Mouse (Mus musculus): ENCODE data around the gene Grm1. TPM values are rescaled to one million over a fixed set of nuclear protein-coding genes. Genes with fewer than 3 reads are reported as not detected.

Grm1 gene
- polyA plus RNA-seq, 2 experiments = not detected

DNA sequence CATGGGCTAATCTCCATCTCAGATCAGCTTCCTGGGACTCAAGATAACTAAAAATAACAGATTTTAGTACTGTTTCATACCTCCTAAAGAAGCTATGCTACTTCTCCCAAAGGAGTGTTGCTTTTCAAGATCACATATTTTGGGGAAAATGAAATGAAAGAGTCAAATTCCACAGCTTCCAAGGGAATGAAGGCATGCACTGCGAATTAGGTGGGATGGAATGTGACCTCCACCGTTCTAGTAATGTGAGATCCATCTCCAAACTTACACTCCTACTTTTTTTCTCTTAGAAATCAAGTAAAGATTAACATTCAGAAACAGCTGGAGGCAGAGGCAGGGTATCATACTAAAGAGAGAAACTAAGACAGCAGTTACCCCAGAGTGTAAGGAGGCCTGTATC, 49.9 kb downstream of the Grm1 start:
- Histone ChIP-seq H3K9ac (replicated peaks) (no peak overlapping the region), H3K9me3 (ENCODE audit: control insufficient read depth, low read length) (no peaks in the 10 kb centered on the region), H3K27me3 (ENCODE audit: control insufficient read depth, insufficient read depth, low read length) (no peaks in the 10 kb centered on the region), H3K4me1 (replicated peaks; ENCODE audit: control insufficient read depth in 2 of 2, insufficient read depth in 2 of 2, low read length in 1 of 2) (no peaks in the 10 kb centered on the region), H3K4me2 (ENCODE audit: low read depth) (no peak overlapping the region), H3K4me3 (ENCODE audit: insufficient read depth in 1 of 2, low read depth in 2 of 2, low read length in 2 of 2) (no peak overlapping the region), H3K27ac (no peak overlapping the region), H3K36me3 (replicated peaks; ENCODE audit: control insufficient read depth, insufficient read depth, low read depth) (no peaks in the 10 kb centered on the region)
- 56% methylated on average over 2 of the region's 2 CpGs for WGBS (ENCODE audit: insufficient replicate concordance)
- no peak for ATAC-seq (ENCODE audit: insufficient read depth)
- DNase-seq (ENCODE audit: low read depth in 3 of 3, low spot score in 3 of 3) = no peak
- no peak for TF ChIP-seq CTCF (IDR thresholded peaks at IDR 0.05; ENCODE audit: low read depth)
- no peak for TF ChIP-seq EP300 (IDR thresholded peaks at IDR 0.05; ENCODE audit: low read depth)

- DNase-seq (ENCODE audit: low read depth in 3 of 3, low spot score in 3 of 3) (no peak), ATAC-seq (ENCODE audit: insufficient read depth) (no peak)
Measured at GRCm38 (mm10) chr10:11025764-11026518, 56.2 kb downstream of the Grm1 start.

DNA sequence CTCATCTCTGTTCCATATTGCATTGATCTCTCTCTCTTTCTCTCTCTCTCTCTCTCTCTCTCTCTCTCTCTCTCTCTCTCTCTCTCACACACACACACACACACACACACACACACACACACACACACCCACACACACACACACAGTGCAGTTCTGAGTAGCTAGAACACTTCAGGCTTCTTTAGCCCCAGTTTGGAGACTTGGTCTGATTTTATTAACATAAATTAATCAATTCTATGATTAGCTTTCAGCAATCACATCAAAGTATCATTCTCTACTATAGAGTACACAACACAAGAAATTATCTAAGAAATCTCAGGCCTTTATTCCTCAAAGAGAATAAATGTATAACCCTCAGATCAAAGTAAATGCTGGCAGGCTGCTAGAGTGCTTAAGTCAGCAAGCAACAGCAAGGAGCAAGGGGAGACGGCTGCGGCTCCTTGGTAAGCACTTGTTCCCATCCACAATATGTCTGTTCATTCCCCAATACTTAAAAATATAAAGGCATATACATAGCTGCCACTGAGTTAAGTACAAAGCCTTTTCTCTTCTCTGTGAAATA, 63.1 kb downstream of the Grm1 start:
- DNase-seq (ENCODE audit: low read depth in 3 of 3, low spot score in 3 of 3) (no peak), ATAC-seq (ENCODE audit: insufficient read depth) (no peak)
- H3K4me1 ChIP-seq (replicated peaks; ENCODE audit: control insufficient read depth in 2 of 2, insufficient read depth in 2 of 2, low read length in 1 of 2) = no peaks in the 10 kb centered on the region
- no peak overlapping the region for H3K9ac ChIP-seq (replicated peaks)
- no peaks in the 10 kb centered on the region for H3K36me3 ChIP-seq (replicated peaks; ENCODE audit: control insufficient read depth, insufficient read depth, low read depth)
- H3K4me3 ChIP-seq (ENCODE audit: insufficient read depth in 1 of 2, low read depth in 2 of 2, low read length in 2 of 2) = no peak overlapping the region
- H3K27me3 ChIP-seq (ENCODE audit: control insufficient read depth, insufficient read depth, low read length) = no peaks in the 10 kb centered on the region
- no peak overlapping the region for H3K27ac ChIP-seq
- H3K4me2 ChIP-seq (ENCODE audit: low read depth) = no peak overlapping the region
- no peaks in the 10 kb centered on the region for H3K9me3 ChIP-seq (ENCODE audit: control insufficient read depth, low read length)
- TF ChIP-seq EP300 (IDR thresholded peaks at IDR 0.05; ENCODE audit: low read depth) = no peak
- TF ChIP-seq CTCF (IDR thresholded peaks at IDR 0.05; ENCODE audit: low read depth) = no peak
- WGBS (ENCODE audit: insufficient replicate concordance) = 57% methylated on average over 2 of the region's 2 CpGs

More at GRCm38 (mm10) chr10:11025764-11026518, 56.2 kb downstream of the Grm1 start:
- Histone ChIP-seq H3K4me2 (ENCODE audit: low read depth) (no peak overlapping the region), H3K4me1 (replicated peaks; ENCODE audit: control insufficient read depth in 2 of 2, insufficient read depth in 2 of 2, low read length in 1 of 2) (no peaks in the 10 kb centered on the region), H3K9ac (replicated peaks) (no peak overlapping the region), H3K9me3 (ENCODE audit: control insufficient read depth, low read length) (no peaks in the 10 kb centered on the region), H3K4me3 (ENCODE audit: insufficient read depth in 1 of 2, low read depth in 2 of 2, low read length in 2 of 2) (no peak overlapping the region), H3K36me3 (replicated peaks; ENCODE audit: control insufficient read depth, insufficient read depth, low read depth) (no peaks in the 10 kb centered on the region), H3K27me3 (ENCODE audit: control insufficient read depth, insufficient read depth, low read length) (no peaks in the 10 kb centered on the region), H3K27ac (no peak overlapping the region)
- 42% methylated on average over 6 of the region's 6 CpGs for WGBS (ENCODE audit: insufficient replicate concordance)
- TF ChIP-seq CTCF (IDR thresholded peaks at IDR 0.05; ENCODE audit: low read depth) = no peak
- no peak for TF ChIP-seq EP300 (IDR thresholded peaks at IDR 0.05; ENCODE audit: low read depth)

DNA sequence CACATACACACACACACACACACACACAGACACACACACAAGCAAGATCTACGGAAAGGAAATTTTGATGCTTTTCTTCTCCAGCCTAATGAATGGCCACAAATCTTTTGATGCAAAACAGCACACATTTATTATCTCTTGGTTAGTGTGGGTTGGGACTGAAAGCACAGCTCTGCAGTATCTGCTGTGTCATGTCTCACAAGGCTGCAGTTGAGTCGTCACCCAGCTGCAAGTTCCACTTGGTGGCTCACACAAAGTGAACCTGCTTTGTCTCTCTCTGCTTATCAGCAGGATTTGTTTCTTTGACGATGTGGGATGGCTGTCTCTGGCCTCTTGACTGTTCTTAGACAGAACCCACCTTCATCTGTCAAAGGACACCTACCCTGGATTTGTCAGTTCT, 68.5 kb downstream of the Grm1 start:
- Histone ChIP-seq H3K27me3 (ENCODE audit: control insufficient read depth, insufficient read depth, low read length) (no peaks in the 10 kb centered on the region), H3K36me3 (replicated peaks; ENCODE audit: control insufficient read depth, insufficient read depth, low read depth) (no peaks in the 10 kb centered on the region), H3K4me1 (replicated peaks; ENCODE audit: control insufficient read depth in 2 of 2, insufficient read depth in 2 of 2, low read length in 1 of 2) (no peaks in the 10 kb centered on the region; a peak in 1 of 4 replicates), H3K9me3 (ENCODE audit: control insufficient read depth, low read length) (no peaks in the 10 kb centered on the region), H3K27ac (no peak overlapping the region), H3K4me3 (ENCODE audit: insufficient read depth in 1 of 2, low read depth in 2 of 2, low read length in 2 of 2) (no peak overlapping the region), H3K4me2 (ENCODE audit: low read depth) (no peak overlapping the region), H3K9ac (replicated peaks) (no peak overlapping the region)
- ATAC-seq (ENCODE audit: insufficient read depth) = no peak
- TF ChIP-seq CTCF (IDR thresholded peaks at IDR 0.05; ENCODE audit: low read depth) (no peak), EP300 (IDR thresholded peaks at IDR 0.05; ENCODE audit: low read depth) (no peak)
- 36% methylated on average over 3 of the region's 3 CpGs for WGBS (ENCODE audit: insufficient replicate concordance)
- DNase-seq (ENCODE audit: low read depth in 3 of 3, low spot score in 3 of 3) = no peak

DNA sequence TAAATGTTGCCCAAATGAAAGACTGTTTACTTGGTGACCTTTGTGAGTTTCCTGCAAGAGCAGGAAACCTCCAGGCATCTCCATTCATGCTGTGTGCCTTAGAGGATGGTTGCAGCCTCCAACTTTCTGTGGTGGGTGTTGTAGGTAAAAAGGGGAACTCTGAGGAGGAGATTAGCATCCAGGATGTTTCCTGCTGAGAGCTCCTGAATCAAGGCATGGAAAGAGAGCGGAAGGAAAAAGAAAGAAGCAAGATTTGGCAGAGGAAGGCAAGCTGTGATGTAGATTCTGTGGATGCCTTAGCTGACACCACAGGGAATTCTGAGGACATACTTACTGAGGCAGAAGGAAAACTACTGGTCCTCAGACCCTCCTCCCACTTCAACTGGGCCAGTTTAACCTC, 85.4 kb downstream of the Grm1 start:
- H3K27ac ChIP-seq = no peak overlapping the region
- WGBS (ENCODE audit: insufficient replicate concordance) = 47% methylated on average over 1 of the region's 1 CpGs
- H3K9ac ChIP-seq (replicated peaks) = no peak overlapping the region
- TF ChIP-seq EP300 (IDR thresholded peaks at IDR 0.05; ENCODE audit: low read depth) (no peak), CTCF (IDR thresholded peaks at IDR 0.05; ENCODE audit: low read depth) (no peak)
- DNase-seq (ENCODE audit: low read depth in 3 of 3, low spot score in 3 of 3) = no peak
- H3K4me1 ChIP-seq (replicated peaks; ENCODE audit: control insufficient read depth in 2 of 2, insufficient read depth in 2 of 2, low read length in 1 of 2) = no peaks in the 10 kb centered on the region
- no peaks in the 10 kb centered on the region for H3K36me3 ChIP-seq (replicated peaks; ENCODE audit: control insufficient read depth, insufficient read depth, low read depth)
- H3K4me2 ChIP-seq (ENCODE audit: low read depth) = no peak overlapping the region
- H3K9me3 ChIP-seq (ENCODE audit: control insufficient read depth, low read length) = no peaks in the 10 kb centered on the region
- no peak for ATAC-seq (ENCODE audit: insufficient read depth)
- H3K4me3 ChIP-seq (ENCODE audit: insufficient read depth in 1 of 2, low read depth in 2 of 2, low read length in 2 of 2) = no peak overlapping the region
- no peaks in the 10 kb centered on the region for H3K27me3 ChIP-seq (ENCODE audit: control insufficient read depth, insufficient read depth, low read length)
